Mouse (Mus musculus) bone marrow, adult 2 months (tissue): ENCODE results near the gene Ric1. TPM values are rescaled to one million over a fixed set of nuclear protein-coding genes. Genes with fewer than 3 reads are reported as not detected.
"Not testable (repeated sequence)": the region's sequence is repeated elsewhere in the genome, so short reads cannot be mapped to it uniquely, and the experiment has no call there.

Experiments
- H3K27ac ChIP-seq: fragments of 200-500 bp; 2 replicates; pipeline ENCODE4 v1.5.1; 2012; ENCODE audit warnings: low read depth, mild to moderate bottlenecking, control low read depth, inconsistent platforms, low read length; ENCODE audit not compliant: control insufficient read depth, poor library complexity, insufficient read depth
- H3K4me1 ChIP-seq: fragments of 200-500 bp; 2 replicates; pipeline ENCODE4 v1.6.1; 2011; ENCODE audit warnings: low read length; ENCODE audit not compliant: control insufficient read depth, insufficient read depth
- H3K4me3 ChIP-seq: fragments of 200-500 bp; replicated peaks from 2 replicates; pipeline ENCODE3; 2011; ENCODE audit warnings: mild to moderate bottlenecking, low read depth, low read length, control low read depth; ENCODE audit not compliant: control insufficient read depth
- CTCF ChIP-seq: fragments of 200-500 bp; IDR thresholded peaks from 2 replicates; pipeline ENCODE4 v1.5.1; 2011; ENCODE audit warnings: low read length, control low read depth; ENCODE audit not compliant: control insufficient read depth, insufficient read depth
- POLR2A ChIP-seq: fragments of 200-500 bp; IDR thresholded peaks from 2 replicates; pipeline ENCODE4 v1.6.1; 2011; ENCODE audit warnings: low read depth, mild to moderate bottlenecking, control low read depth, low read length, borderline replicate concordance; ENCODE audit not compliant: control insufficient read depth
- WGBS: fragments of 180-500 bp; shearing (Covaris S2); methylation state at CpG from one replicate; pipeline ENCODE4 v1.1.7; 2018; 5-methylcytosine and 5-hydroxymethylcytosine counted together
- polyA plus RNA-seq: library from polyadenylated mRNA; stranded (reverse); fragments of >200 nt; gene quantifications from 2 replicates; pipeline ENCODE4 v1.2.4, GENCODE M21; 2011; ENCODE audit warnings: low replicate concordance; ENCODE audit not compliant: missing spikeins, insufficient read depth, insufficient read length

The Ric1 gene
- polyA plus RNA-seq, 1 experiment: 5.7 TPM

GRCm38 (mm10) chr19:29515991-29516390, 6.1 kb upstream of the Ric1 start:
- 80% methylated on average over 10 of the region's 10 CpGs for WGBS
- H3K27ac ChIP-seq: no peak overlapping the region
- H3K4me1 ChIP-seq: peaks cover 3% of the 10 kb centered on the region; the same call in 1 of the 2 replicates
- TF ChIP-seq CTCF (no peak), POLR2A (no peak)
- no peak overlapping the region for H3K4me3 ChIP-seq

GRCm38 (mm10) chr19:29518409-29518808, 3.7 kb upstream of the Ric1 start:
- Histone ChIP-seq H3K27ac (no peak overlapping the region), H3K4me3 (no peak overlapping the region), H3K4me1 (no peaks in the 10 kb centered on the region)
- TF ChIP-seq CTCF (no peak), POLR2A (no peak)
- 86% methylated on average over 7 of the region's 7 CpGs for WGBS

- TF ChIP-seq CTCF: no peak
- TF ChIP-seq POLR2A: no peak
- 75% methylated on average over 4 of the region's 4 CpGs for WGBS
- Histone ChIP-seq H3K4me3 (no peak overlapping the region), H3K27ac (no peak overlapping the region), H3K4me1 (no peaks in the 10 kb centered on the region)
Observed at GRCm38 (mm10) chr19:29518922-29519321, 3.2 kb upstream of the Ric1 start.

GRCm38 (mm10) chr19:29520996-29521560, 1.0 kb upstream of the Ric1 start:
- no peak overlapping the region for H3K4me3 ChIP-seq
- H3K27ac ChIP-seq: no peak overlapping the region
- H3K4me1 ChIP-seq: no peaks in the 10 kb centered on the region
- TF ChIP-seq CTCF (no peak), POLR2A (no peak)
- 52% methylated on average over 10 of the region's 10 CpGs for whole genome bisulfite sequencing

GRCm38 (mm10) chr19:29522445-29523229, 555 bp downstream of the Ric1 start:
- WGBS: under 1% methylated on average over 91 of the region's 92 CpGs
- Histone ChIP-seq H3K4me3 (peak overlapping the region; percentile 92), H3K27ac (peak overlapping the region; percentile 92; the same call in 1 of the 2 replicates), H3K4me1 (no peaks in the 10 kb centered on the region)
- TF ChIP-seq CTCF: no peak
- TF ChIP-seq POLR2A: no peak

GRCm38 (mm10) chr19:29523230-29523582, 1.1 kb downstream of the Ric1 start:
- no peak for TF ChIP-seq POLR2A
- TF ChIP-seq CTCF: no peak
- WGBS: under 1% methylated on average over 9 of the region's 9 CpGs
- Histone ChIP-seq H3K4me3 (peak overlapping the region; percentile 92), H3K27ac (no peak overlapping the region), H3K4me1 (no peaks in the 10 kb centered on the region)

- Histone ChIP-seq H3K27ac (no peak overlapping the region), H3K4me1 (no peaks in the 10 kb centered on the region), H3K4me3 (no peak overlapping the region)
- 30% methylated on average over 5 of the region's 5 CpGs for WGBS
- TF ChIP-seq POLR2A (no peak), CTCF (no peak)
Observed at GRCm38 (mm10) chr19:29523701-29524100, 1.6 kb downstream of the Ric1 start.

- no peak overlapping the region for H3K27ac ChIP-seq
- no peaks in the 10 kb centered on the region for H3K4me1 ChIP-seq
- WGBS: 61% methylated on average over 4 of the region's 4 CpGs
- no peak overlapping the region for H3K4me3 ChIP-seq
- TF ChIP-seq CTCF: no peak
- no peak for TF ChIP-seq POLR2A
Observed at GRCm38 (mm10) chr19:29524614-29525013, 2.5 kb downstream of the Ric1 start.

- H3K4me1 ChIP-seq, H3K4me3 ChIP-seq, H3K27ac ChIP-seq: not testable (repeated sequence)
- 92% methylated on average over 4 of the region's 4 CpGs for WGBS
Observed at GRCm38 (mm10) chr19:29525588-29525987, 3.5 kb downstream of the Ric1 start.
